In genomic region chr11:116671845-116672434, GRCm38 (mm10) we compare ENCODE assay signal across 8 mouse cellular contexts. TPM values are rescaled to one million over a fixed set of nuclear protein-coding genes. Genes with fewer than 3 reads are reported as not detected.
DNase-seq lines count a peak whose midpoint lies in the region; ATAC-seq and TF ChIP-seq lines count a peak whose summit lies in the region.

No protein-coding gene starts in this region.

- H3K27ac ChIP-seq in kidney, adult 2 months (ENCODE audit: insufficient read depth, low read depth, low read length): peak overlapping the region; percentile 97
- peak overlapping the region; percentile 48 for H3K27ac ChIP-seq in hindbrain, embryonic 12.5 days
- H3K27ac ChIP-seq in midbrain, embryonic 10.5 days (replicated peaks): peak overlapping the region; percentile 95

- DNase-seq in kidney, adult 2 months: no peak
- DNase-seq in kidney, postnatal 10 days: no peak
- DNase-seq in c-Kit-negative CD71-positive TER-119-positive erythroid progenitor cells, embryonic 14.5 days (ENCODE audit: low read depth, low spot score): peak; percentile 21
- no peak for DNase-seq in midbrain, embryonic 10.5 days (ENCODE audit: low spot score)
- DNase-seq in gastrocnemius, postnatal 25 days: no peak
- no peak for DNase-seq in left cerebral cortex, postnatal 14 days (ENCODE audit: low spot score in 2 of 2)
- no peak for DNase-seq in frontal cortex, postnatal 25 days (ENCODE audit: low spot score in 2 of 2)

- peak overlapping the region; percentile 82 for H3K4me2 ChIP-seq in hindbrain, embryonic 12.5 days (replicated peaks)

- no peak for TF ChIP-seq CTCF in kidney, adult 2 months (conservative IDR thresholded peaks at IDR 0.05; ENCODE audit: insufficient read depth, insufficient read length, low read depth, low read length)

- peak overlapping the region; percentile 94 for H3K9ac ChIP-seq in hindbrain, embryonic 12.5 days

- TF ChIP-seq POLR2A in kidney, adult 2 months (IDR thresholded peaks at IDR 0.05; ENCODE audit: low read depth, low read length): no peak

- no peak; the same call in 1 of the 2 replicates for ATAC-seq in hindbrain, embryonic 12.5 days (ENCODE audit: low FRiP score)

- WGBS in kidney, adult 2 months: under 1% methylated on average over 24 of the region's 24 CpGs
- WGBS in hindbrain, embryonic 12.5 days: 1% methylated on average over 24 of the region's 24 CpGs
- WGBS in midbrain, embryonic 10.5 days: under 1% methylated on average over 24 of the region's 24 CpGs

- peaks cover 18% of the 10 kb centered on the region; the same call in 1 of the 2 replicates for H3K36me3 ChIP-seq in kidney, adult 2 months (ENCODE audit: control insufficient read depth, insufficient read depth, low read length)
- H3K36me3 ChIP-seq in hindbrain, embryonic 12.5 days: peaks cover 42% of the 10 kb centered on the region
- H3K36me3 ChIP-seq in midbrain, embryonic 10.5 days: peaks cover 45% of the 10 kb centered on the region

- peak overlapping the region; percentile 88 for H3K4me3 ChIP-seq in kidney, adult 2 months (ENCODE audit: insufficient read depth, low read depth, low read length)
- peak overlapping the region; percentile 81 for H3K4me3 ChIP-seq in hindbrain, embryonic 12.5 days
- H3K4me3 ChIP-seq in midbrain, embryonic 10.5 days: peak overlapping the region; percentile 79

- H3K27me3 ChIP-seq in kidney, adult 2 months (replicated peaks; ENCODE audit: control insufficient read depth, insufficient read depth, low read length): no peaks in the 10 kb centered on the region
- H3K27me3 ChIP-seq in hindbrain, embryonic 12.5 days: no peaks in the 10 kb centered on the region
- peaks cover 8% of the 10 kb centered on the region; the same call in 1 of the 2 replicates for H3K27me3 ChIP-seq in midbrain, embryonic 10.5 days (ENCODE audit: low read depth, poor library complexity, severe bottlenecking)

- intact Hi-C loops in left cerebral cortex, postnatal 14 days (cut with DNase I): loop anchor here (2.0 to 5.0 kb wide), 2 partner anchors 27 to 135 kb away; no protein-coding TSS in a partner anchor

- H3K4me1 ChIP-seq in kidney, adult 2 months (ENCODE audit: control insufficient read depth, insufficient read depth, low read length): peaks cover 37% of the 10 kb centered on the region
- H3K4me1 ChIP-seq in hindbrain, embryonic 12.5 days: peaks cover 49% of the 10 kb centered on the region
- H3K4me1 ChIP-seq in midbrain, embryonic 10.5 days: peaks cover 47% of the 10 kb centered on the region

- H3K9me3 ChIP-seq in hindbrain, embryonic 12.5 days (replicated peaks): no peaks in the 10 kb centered on the region
- H3K9me3 ChIP-seq in midbrain, embryonic 10.5 days (replicated peaks): no peaks in the 10 kb centered on the region

RNA-seq across cellular contexts. Expression of gene Cygb, which starts 17.8 kb away (rescaled TPM):
- polyA plus RNA-seq in kidney, adult 2 months (2012; rRNA removed): 16.2 and 21.0 TPM in 2 replicates
- polyA plus RNA-seq in hindbrain, embryonic 12.5 days (2016; fragmentation: Nextera tagmentation; extraction: Ambion mirVana): 4.5 and 5.9 TPM in 2 replicates
- 2.5 and 2.8 TPM in 2 replicates for polyA plus RNA-seq in midbrain, embryonic 10.5 days (2016; fragmentation: Nextera tagmentation; extraction: Ambion mirVana)
- 10 to 100 TPM in 1 of 2 experiments, 1 to 10 TPM in 1; 7.5 to 14.7 TPM for total RNA-seq in gastrocnemius, postnatal 25 days (2021)
- total RNA-seq in left cerebral cortex, postnatal 14 days (2021): 10 to 100 TPM; 26.7 to 34.7 TPM

RNA-seq across cellular contexts. Expression of gene Prcd, which starts 18.6 kb away (rescaled TPM):
- 0.44 and 0.52 TPM in 2 replicates for polyA plus RNA-seq in kidney, adult 2 months (2012; rRNA removed)
- polyA plus RNA-seq in hindbrain, embryonic 12.5 days (2016; fragmentation: Nextera tagmentation; extraction: Ambion mirVana): 0.34 and 0.43 TPM in 2 replicates
- 0.65 and 0.77 TPM in 2 replicates for polyA plus RNA-seq in midbrain, embryonic 10.5 days (2016; fragmentation: Nextera tagmentation; extraction: Ambion mirVana)
- total RNA-seq in gastrocnemius, postnatal 25 days (2021): under 1 TPM in 1 of 2 experiments, not detected in 1; 0.35 TPM
- total RNA-seq in left cerebral cortex, postnatal 14 days (2021): 1 to 10 TPM; 2.8 to 3.0 TPM

RNA-seq across cellular contexts. Expression of gene Rhbdf2, which starts 45.1 kb away (rescaled TPM):
- 18.0 and 19.1 TPM in 2 replicates for polyA plus RNA-seq in kidney, adult 2 months (2012; rRNA removed)
- 3.7 and 4.5 TPM in 2 replicates for polyA plus RNA-seq in hindbrain, embryonic 12.5 days (2016; fragmentation: Nextera tagmentation; extraction: Ambion mirVana)
- polyA plus RNA-seq in midbrain, embryonic 10.5 days (2016; fragmentation: Nextera tagmentation; extraction: Ambion mirVana): 2.5 and 3.3 TPM in 2 replicates
- 1 to 10 TPM; 6.3 to 7.5 TPM for total RNA-seq in gastrocnemius, postnatal 25 days (2021)
- 1 to 10 TPM; 1.5 to 1.9 TPM for total RNA-seq in left cerebral cortex, postnatal 14 days (2021)
